Mouse (Mus musculus): Measurements from ENCODE around the gene Pnkp.

GRCm38 (mm10) chr7:44821666-44822448 is 35.1 kb upstream of the Pnkp start:
- TF ChIP-seq GATA1 (IDR thresholded peaks at IDR 0.05; ENCODE audit: borderline replicate concordance, low read length) (no peak), FLI1 (IDR thresholded peaks at IDR 0.05; ENCODE audit: low read length) (no peak)
